Mouse (Mus musculus): Measurements from ENCODE around the gene Foxa2.

GRCm38 (mm10) chr2:147996781-147997180 is 50.0 kb downstream of the Foxa2 start:
- TF ChIP-seq CTCF (IDR thresholded peaks at IDR 0.05; ENCODE audit: low read depth) (no peak), EP300 (optimal IDR thresholded peaks at IDR 0.05) (no peak)
